Mouse (Mus musculus) T-cell, adult 2 months (primary cell): Measurements from ENCODE around the gene Git2.
A peak's percentile ranks its signal among the peaks of the same experiment; 100 is the strongest.

Experiments
- DNase-seq: peaks from one replicate; pipeline ENCODE4 v3.0.0; 2022; ENCODE audit warnings: low spot score

Gene Git2

DNA sequence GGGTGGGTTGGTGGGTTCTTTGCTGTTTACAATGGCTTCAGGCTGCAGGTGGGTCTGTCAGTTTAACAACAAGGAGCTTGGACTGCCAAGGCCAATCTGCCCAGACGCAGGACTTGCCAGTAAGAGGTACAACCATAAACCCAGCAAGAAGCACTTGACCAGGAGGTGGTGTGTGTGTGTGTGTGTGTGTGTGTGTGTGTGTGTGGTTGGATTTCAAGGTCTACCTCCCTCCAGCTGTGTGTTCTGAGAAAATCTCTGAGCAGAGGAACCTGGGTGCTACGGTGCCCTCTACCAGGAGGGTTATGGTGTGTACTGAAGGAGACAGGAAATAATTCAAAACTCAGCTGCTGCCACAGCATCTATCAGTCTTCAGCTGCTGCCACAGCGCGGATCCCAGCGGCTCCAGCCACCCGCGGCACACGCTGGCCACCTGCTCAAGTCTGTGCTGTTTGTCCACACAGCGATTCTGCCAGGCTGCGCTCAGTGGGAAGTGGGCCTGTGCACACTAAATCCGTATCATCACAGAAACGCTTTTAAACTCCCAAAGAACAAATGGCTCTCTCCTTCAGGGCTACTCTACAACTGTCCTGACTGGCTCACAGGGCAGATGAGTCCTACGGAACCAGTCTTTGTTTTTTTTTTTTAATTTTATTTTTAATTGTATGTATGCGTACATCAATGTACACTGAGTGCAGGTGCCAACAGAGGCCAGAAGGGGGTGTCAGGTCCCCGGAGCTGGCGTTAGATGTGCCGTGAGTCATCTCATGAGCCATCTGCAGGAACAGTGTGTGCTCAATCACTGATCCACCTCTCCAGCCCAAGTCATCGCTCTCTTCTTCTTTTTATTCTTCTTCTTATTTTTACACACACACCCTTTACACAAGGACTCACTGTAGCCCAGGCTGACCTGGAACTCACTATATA is 10.2 kb downstream of the Git2 start:
- DNase-seq: peak; percentile 34

DNA sequence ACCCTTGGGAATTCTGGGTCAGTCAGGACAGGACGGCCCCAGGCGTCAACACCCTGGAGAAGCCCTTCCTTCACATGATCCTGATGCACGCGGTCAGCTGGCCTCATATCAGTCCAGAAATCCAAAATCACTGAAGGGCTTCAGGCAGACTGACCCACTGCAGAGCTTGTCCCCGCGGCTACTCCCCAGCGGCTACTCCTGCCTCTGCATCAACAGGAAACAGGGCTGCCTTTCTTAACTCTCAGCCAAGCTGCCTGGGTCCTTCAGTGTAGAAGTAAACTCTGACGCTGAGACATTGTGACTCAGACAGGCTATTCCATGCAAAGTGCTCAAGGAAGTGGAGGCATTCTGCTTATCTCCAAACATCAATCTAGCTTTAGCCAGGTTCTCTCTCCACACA is 13.3 kb downstream of the Git2 start:
- no peak for DNase-seq

- DNase-seq: no peak
Observed at GRCm38 (mm10) chr5:114759536-114760090, 15.7 kb downstream of the Git2 start.

GRCm38 (mm10) chr5:114753384-114753783 is 21.9 kb downstream of the Git2 start:
- no peak for DNase-seq

DNA sequence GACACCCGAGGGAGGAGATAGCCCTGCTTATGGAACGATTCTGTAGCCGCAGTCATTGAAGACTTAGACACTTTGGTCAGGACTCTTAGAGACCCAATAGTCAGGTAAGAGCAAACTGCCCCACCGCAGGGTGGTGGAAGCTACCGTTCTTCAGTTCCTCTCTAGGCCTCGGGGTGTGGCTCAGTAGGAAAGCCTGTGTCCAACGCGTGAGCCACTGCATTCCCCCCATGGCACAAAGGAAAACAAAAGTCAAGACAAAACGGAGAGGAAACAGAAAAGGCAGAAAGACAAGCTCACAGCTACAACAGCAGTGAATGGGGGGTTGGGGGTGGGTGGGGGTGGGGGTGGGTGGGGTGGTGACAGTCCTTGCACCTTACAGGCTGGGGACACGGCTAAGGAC is 22.9 kb downstream of the Git2 start:
- no peak for DNase-seq

- no peak for DNase-seq
Observed at GRCm38 (mm10) chr5:114750325-114750724, 25.0 kb downstream of the Git2 start.

GRCm38 (mm10) chr5:114747521-114747920 is 27.8 kb downstream of the Git2 start:
- DNase-seq: no peak

DNA sequence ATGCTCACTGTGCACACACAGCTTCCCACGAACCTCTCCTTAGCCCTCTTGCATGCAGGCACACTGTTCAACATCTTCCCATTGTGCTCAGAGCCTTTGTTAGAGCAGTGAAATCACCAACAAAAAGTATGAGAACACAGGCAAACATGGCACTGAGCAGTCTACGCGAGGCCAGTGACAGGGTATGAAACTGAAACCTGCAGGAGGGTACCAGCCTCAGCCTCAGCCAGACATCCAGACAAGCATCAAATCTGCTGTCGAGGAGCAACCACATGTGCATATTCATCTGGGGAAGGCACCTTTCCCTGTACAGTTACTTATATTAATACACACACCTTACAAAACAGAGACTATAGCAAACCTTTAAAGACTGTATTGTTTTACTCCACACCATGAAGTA is 28.4 kb downstream of the Git2 start:
- DNase-seq: no peak

GRCm38 (mm10) chr5:114745581-114745980 is 29.7 kb downstream of the Git2 start:
- no peak for DNase-seq

DNA sequence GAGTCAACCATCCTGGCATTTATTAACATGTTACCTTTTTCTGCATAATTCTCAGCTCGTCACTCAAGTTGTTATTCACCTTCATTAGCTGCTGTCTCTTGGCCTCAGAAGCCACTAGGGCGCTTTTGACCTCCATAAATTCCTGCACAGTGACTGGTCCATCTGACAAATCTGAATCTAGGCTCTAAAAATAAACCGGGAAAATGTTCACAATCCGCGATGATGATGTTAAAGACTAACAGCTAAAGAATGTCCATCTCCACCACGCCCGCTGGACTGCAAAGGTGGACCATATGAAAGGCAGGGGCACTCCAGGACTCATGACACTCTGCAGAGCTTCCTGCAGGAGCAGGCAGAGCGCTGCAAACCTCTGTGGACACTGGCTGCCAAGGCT is 31.6 kb downstream of the Git2 start:
- DNase-seq: no peak

GRCm38 (mm10) chr5:114742998-114743696 is 32.2 kb downstream of the Git2 start:
- no peak for DNase-seq

GRCm38 (mm10) chr5:114742572-114742971 is 32.7 kb downstream of the Git2 start:
- no peak for DNase-seq

DNA sequence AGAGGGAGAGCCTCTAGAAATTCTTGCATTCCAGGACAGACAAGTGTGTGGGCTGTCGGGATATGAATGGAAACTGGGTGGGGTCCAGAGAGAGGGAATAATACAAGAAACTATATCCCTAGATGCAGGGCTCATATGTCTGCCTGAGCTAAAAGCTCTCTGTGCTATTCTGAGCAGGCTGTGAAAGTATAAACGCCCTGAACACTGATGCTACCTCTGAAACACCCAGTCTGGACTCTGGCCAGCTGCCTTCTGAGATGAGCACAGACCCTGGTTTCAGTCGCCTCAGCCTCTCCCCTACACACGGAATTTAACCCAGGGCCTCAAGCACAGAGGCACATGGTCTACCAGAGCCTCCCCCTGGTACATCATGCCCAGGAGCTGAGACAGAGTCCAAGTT is 34.7 kb downstream of the Git2 start:
- no peak for DNase-seq

DNA sequence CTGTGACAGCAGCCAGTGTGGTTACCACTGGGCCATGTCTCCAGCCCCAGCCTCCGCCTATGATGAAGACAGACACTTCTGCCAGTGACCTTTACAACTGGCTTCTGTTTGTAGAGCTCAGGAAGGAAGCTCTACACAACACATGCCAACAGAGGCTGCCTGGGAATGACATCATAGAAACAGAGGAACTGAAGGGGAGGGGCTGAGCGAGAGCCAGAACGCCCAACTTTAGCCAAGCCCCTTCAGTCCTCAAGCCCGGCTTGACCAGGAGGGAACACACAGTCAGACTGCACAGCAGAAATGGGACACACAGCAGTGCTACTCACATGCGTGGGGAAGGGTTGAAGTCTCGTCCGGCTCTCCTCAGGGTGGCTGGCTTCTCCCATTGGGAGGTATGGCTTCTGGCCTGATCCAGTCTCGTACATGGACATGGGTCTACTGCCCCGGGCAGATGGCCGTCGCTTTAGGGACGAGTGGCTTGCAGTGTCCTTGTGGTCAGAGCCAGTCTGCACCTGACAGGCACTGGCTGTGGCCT is 36.5 kb downstream of the Git2 start:
- DNase-seq: no peak

DNA sequence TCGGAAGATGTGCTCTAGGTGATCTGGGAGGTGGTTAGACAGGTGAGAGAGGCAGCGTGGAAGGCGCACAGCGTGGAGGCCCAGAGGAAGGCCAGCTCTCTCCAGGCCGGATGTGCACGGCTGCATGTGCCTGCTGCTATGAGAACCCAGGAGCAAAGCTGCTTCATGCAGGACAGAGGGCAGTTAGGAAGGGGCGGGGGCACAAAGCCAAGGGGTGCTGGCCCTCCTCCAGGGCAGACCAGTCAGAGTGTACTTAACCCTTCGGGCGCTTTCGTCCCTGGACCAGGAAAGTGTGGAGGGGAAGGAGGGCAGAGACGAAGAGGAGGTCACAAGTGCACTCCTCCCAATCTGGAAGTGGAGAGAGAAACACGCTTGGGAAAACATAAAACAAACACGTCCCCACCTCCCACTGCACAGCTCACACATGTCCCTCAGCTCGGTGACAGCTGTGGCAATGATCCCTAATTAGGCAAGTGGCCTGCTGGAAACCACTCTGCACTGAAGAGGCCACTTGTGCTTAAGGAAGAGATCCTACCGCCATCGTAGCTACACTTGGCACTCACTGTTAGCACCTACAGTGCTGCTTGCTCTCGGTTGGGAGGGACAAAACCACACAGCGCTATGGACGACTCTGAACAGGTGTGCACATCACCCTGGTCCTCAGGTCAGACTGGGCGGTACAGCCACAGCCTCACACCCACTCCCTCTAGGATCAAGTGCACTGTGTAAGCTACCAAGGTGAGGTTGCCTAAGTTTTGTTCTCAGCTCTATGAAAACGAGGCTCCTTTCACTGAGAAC is 38.0 kb downstream of the Git2 start:
- DNase-seq: no peak

GRCm38 (mm10) chr5:114733606-114734005 is 41.7 kb downstream of the Git2 start:
- no peak for DNase-seq

GRCm38 (mm10) chr5:114731969-114732368 is 43.3 kb downstream of the Git2 start:
- no peak for DNase-seq

DNA sequence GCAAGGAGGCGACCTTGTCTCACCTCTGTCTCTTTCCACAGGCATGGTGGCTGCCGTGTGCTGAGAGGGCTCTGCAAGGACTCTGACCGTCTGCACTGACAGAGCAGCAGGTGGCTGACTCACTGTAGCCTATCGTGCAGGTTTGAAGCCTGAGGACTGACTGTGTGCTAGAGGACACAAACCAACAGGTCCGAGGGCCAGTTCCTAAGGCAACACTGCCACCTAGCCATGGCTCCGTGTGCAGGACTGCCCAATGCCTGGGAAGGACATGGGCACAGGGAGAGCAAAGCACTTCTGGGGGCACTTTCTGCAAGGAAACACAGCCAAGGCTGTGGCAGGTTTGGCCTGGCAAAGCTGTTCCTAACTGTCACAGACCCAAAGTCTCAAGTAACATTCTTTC is 43.8 kb downstream of the Git2 start:
- DNase-seq: no peak

DNA sequence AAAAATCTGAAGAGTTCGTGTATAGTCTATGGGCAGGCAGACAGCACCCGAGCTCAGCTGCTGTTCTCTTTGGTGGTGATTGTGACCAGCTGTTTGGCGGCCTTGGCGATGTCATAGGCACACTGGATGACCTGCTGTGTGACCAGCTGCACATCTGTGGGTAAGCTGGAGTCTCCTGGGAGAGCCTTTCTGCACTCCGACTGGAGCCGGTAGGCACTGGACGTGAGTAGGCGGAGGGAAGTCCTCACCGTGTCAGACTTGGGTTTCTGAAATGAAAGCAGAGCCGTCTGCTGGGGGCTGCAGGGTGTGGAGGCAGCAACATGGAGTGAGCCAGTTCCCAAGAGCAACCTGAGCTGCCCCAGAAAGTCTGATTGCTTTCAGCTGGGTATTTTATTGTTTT is 45.2 kb downstream of the Git2 start:
- no peak for DNase-seq

GRCm38 (mm10) chr5:114728160-114728559 is 47.2 kb downstream of the Git2 start:
- DNase-seq: no peak

- no peak for DNase-seq
Observed at GRCm38 (mm10) chr5:114722846-114723245, 52.5 kb downstream of the Git2 start.

GRCm38 (mm10) chr5:114721969-114722368 is 53.3 kb downstream of the Git2 start:
- no peak for DNase-seq
